Mouse (Mus musculus) forebrain, postnatal 0 days (tissue): ENCODE measurements around the gene 6330403K07Rik. TPM values are rescaled to one million over a fixed set of nuclear protein-coding genes. Genes with fewer than 3 reads are reported as not detected.

Experiments
- ATAC-seq: fragments of 200-750 bp; cut with Nextera tagmentation; 2 replicates; pipeline ENCODE4 v1.8.0; 2017; ENCODE audit warnings: mild to moderate bottlenecking, moderate library complexity
- DNase-seq: peaks from one replicate; pipeline ENCODE4 v3.0.0-alpha.2; 2015
- H3K27ac ChIP-seq: fragments of 300-500 bp; sonication (generic); 2 replicates; pipeline ENCODE4 v1.5.1; 2014; ENCODE audit warnings: low read depth, mild to moderate bottlenecking, antibody characterized with exemption, low read length, moderate library complexity, mixed read lengths
- H3K27me3 ChIP-seq: fragments of 300-500 bp; sonication (generic); 2 replicates; pipeline ENCODE4 v1.6.1; 2014; ENCODE audit warnings: mild to moderate bottlenecking, low read length, mixed read lengths; ENCODE audit not compliant: insufficient read depth
- H3K36me3 ChIP-seq: fragments of 300-500 bp; sonication (generic); 2 replicates; pipeline ENCODE4 v1.6.1; 2014; ENCODE audit warnings: mild to moderate bottlenecking, moderate library complexity; ENCODE audit not compliant: insufficient read depth
- H3K4me1 ChIP-seq: fragments of 300-500 bp; sonication (generic); 2 replicates; pipeline ENCODE4 v1.6.1; 2014; ENCODE audit warnings: antibody characterized with exemption; ENCODE audit not compliant: insufficient read depth
- H3K4me2 ChIP-seq: fragments of 300-500 bp; sonication (generic); 2 replicates; pipeline ENCODE4 v1.6.1; 2014; ENCODE audit warnings: low read depth, mild to moderate bottlenecking, moderate library complexity
- H3K4me3 ChIP-seq: fragments of 300-500 bp; sonication (generic); 2 replicates; pipeline ENCODE4 v1.5.1; 2014; ENCODE audit warnings: low read depth, low read length, mixed read lengths
- H3K9ac ChIP-seq: fragments of 300-500 bp; sonication (generic); 2 replicates; pipeline ENCODE4 v1.6.1; 2014; ENCODE audit warnings: mild to moderate bottlenecking
- H3K9me3 ChIP-seq: fragments of 300-500 bp; sonication (generic); 2 replicates; pipeline ENCODE4 v1.6.1; 2016; ENCODE audit warnings: low read length
- CTCF ChIP-seq: sonication (generic); IDR thresholded peaks from 2 replicates; pipeline ENCODE4 v1.5.1; 2016; ENCODE audit warnings: antibody characterized with exemption, control low read depth, low read depth
- WGBS: fragments of 180-500 bp; shearing (Covaris S2); extraction: QIAGEN DNeasy Blood & Tissue Kit; methylation state at CpG from one replicate; pipeline ENCODE4 v1.1.7; 2014; 5-methylcytosine and 5-hydroxymethylcytosine counted together
- polyA plus RNA-seq: library from polyadenylated mRNA; unstranded; fragments of >200 nt; fragmentation: Nextera tagmentation; extraction: Ambion mirVana; gene quantifications from 2 replicates; pipeline ENCODE4 v1.2.1, GENCODE M21; 2015
- total RNA-seq: library from RNA; depleted of rRNA; stranded (reverse); fragments of >200 nt; gene quantifications from 2 replicates; pipeline ENCODE4 v1.2.3, GENCODE M21; 2014

Gene 6330403K07Rik
- total and polyA plus RNA-seq, 2 experiments from 2014 or later, result 634 to 642 TPM

DNA sequence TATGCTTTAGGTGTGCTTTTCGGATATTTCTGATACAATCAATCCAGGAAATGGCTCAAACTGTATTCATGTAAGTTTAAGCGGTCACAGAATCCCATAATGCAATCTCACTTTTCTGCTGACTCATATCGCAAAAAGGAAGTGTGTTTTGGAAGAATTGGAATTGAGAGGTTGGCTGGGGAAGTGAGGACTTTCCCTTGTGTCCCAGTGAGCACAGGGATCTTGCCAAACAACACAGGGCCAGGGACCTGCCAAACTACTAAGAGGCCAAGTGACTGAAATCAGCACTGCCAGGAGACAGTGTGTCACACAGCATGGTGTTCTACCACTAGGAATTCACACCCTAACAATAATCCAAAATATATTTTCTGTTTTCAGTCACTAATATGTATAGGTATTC lies 25.0 kb downstream of the 6330403K07Rik start:
- Histone ChIP-seq H3K9ac (no peak overlapping the region), H3K9me3 (no peaks in the 10 kb centered on the region), H3K36me3 (peaks cover 40% of the 10 kb centered on the region), H3K27ac (no peak overlapping the region), H3K4me1 (peaks cover 7% of the 10 kb centered on the region; the same call in 1 of the 2 replicates), H3K4me2 (no peak overlapping the region), H3K4me3 (no peak overlapping the region), H3K27me3 (no peaks in the 10 kb centered on the region)
- no peak for DNase-seq
- TF ChIP-seq CTCF, result no peak
- no peak for ATAC-seq
- WGBS, result 94% methylated on average over 3 of the region's 3 CpGs

DNA sequence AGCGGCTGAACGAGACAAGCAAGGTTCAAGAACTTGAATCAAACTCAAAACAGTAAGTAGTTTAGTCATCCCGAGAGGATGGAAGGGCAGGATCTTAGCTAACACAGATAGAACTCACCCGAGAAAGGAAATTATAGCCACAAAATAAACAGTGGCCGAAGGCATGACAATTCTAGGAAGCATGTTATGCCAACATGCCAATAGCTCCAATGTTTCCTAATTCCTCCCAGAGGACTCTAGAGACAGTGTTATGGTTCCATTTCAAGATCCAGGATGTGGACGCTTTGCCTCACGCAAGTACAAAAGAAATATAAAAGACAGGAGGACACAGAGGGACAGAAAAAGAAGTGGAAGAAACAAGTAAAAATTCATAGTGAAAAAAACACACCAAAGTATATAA lies 25.5 kb downstream of the 6330403K07Rik start:
- no peak for TF ChIP-seq CTCF

GRCm38 (mm10) chr11:71007026-71007425 lies 26.3 kb downstream of the 6330403K07Rik start:
- no peak for TF ChIP-seq CTCF

More for the DNA sequence above, 25.5 kb downstream of the 6330403K07Rik start:
- DNase-seq (no peak), ATAC-seq (no peak)
- peaks cover 40% of the 10 kb centered on the region for H3K36me3 ChIP-seq
- H3K4me1 ChIP-seq, result peaks cover 12% of the 10 kb centered on the region
- no peak overlapping the region for H3K9ac ChIP-seq
- H3K9me3 ChIP-seq, result no peaks in the 10 kb centered on the region
- WGBS, result 93% methylated on average over 7 of the region's 7 CpGs
- H3K27ac ChIP-seq, result no peak overlapping the region
- no peak overlapping the region for H3K4me3 ChIP-seq
- no peaks in the 10 kb centered on the region for H3K27me3 ChIP-seq
- no peak overlapping the region for H3K4me2 ChIP-seq

GRCm38 (mm10) chr11:71005046-71005445 lies 28.3 kb downstream of the 6330403K07Rik start:
- DNase-seq (peak; percentile 15), ATAC-seq (no peak)
- Histone ChIP-seq H3K27me3 (no peaks in the 10 kb centered on the region), H3K4me1 (peaks cover 14% of the 10 kb centered on the region), H3K4me3 (peak overlapping the region; percentile 92), H3K9ac (0 out of 2 replicates have a peak overlapping the region, but pooled peaks have one; percentile 2), H3K9me3 (no peaks in the 10 kb centered on the region), H3K27ac (0 out of 2 replicates have a peak overlapping the region, but pooled peaks have one; percentile 31), H3K36me3 (peaks cover 21% of the 10 kb centered on the region), H3K4me2 (peak overlapping the region; percentile 45)
- WGBS, result 51% methylated on average over 5 of the region's 5 CpGs
- no peak for TF ChIP-seq CTCF

More at GRCm38 (mm10) chr11:71007026-71007425, 26.3 kb downstream of the 6330403K07Rik start:
- Histone ChIP-seq H3K4me2 (no peak overlapping the region), H3K27ac (no peak overlapping the region), H3K9me3 (no peaks in the 10 kb centered on the region), H3K4me3 (no peak overlapping the region), H3K4me1 (peaks cover 14% of the 10 kb centered on the region), H3K36me3 (peaks cover 33% of the 10 kb centered on the region), H3K9ac (no peak overlapping the region), H3K27me3 (no peaks in the 10 kb centered on the region)
- DNase-seq (no peak), ATAC-seq (no peak)
- 98% methylated on average over 6 of the region's 6 CpGs for whole genome bisulfite sequencing

- no peaks in the 10 kb centered on the region for H3K9me3 ChIP-seq
These were observed 29.0 kb downstream of the 6330403K07Rik start, which contains the start of gene Dhx33 for GRCm38 (mm10) chr11:71004316-71004773. TSS of gene Dhx33 (minus strand) at chr11:71004437.

GRCm38 (mm10) chr11:71003611-71004315 lies 29.6 kb downstream of the 6330403K07Rik start:
- Histone ChIP-seq H3K27me3 (no peaks in the 10 kb centered on the region), H3K4me1 (peaks cover 14% of the 10 kb centered on the region), H3K4me2 (peak overlapping the region; percentile 95), H3K9me3 (no peaks in the 10 kb centered on the region), H3K36me3 (peaks cover 21% of the 10 kb centered on the region), H3K27ac (peak overlapping the region; percentile 67), H3K9ac (peak overlapping the region; percentile 62), H3K4me3 (peak overlapping the region; percentile 92)
- ATAC-seq (peak; percentile 43), DNase-seq (no peak)
- no peak for TF ChIP-seq CTCF
- under 1% methylated on average over 49 of the region's 49 CpGs for WGBS

More at GRCm38 (mm10) chr11:71004316-71004773, 29.0 kb downstream of the 6330403K07Rik start, which contains the start of gene Dhx33:
- Histone ChIP-seq H3K4me1 (peaks cover 14% of the 10 kb centered on the region), H3K4me2 (peak within 1 kb of the TSS; percentile 95), H3K4me3 (peak within 1 kb of the TSS; percentile 92), H3K9ac (peak within 1 kb of the TSS; percentile 62), H3K27me3 (no peaks in the 10 kb centered on the region), H3K36me3 (peaks cover 21% of the 10 kb centered on the region), H3K27ac (peak within 1 kb of the TSS; percentile 67)
- peak; percentile 61 for TF ChIP-seq CTCF
- under 1% methylated on average over 35 of the region's 35 CpGs for WGBS
- ATAC-seq, result peak; percentile 98
- DNase-seq, result peak; percentile 99

GRCm38 (mm10) chr11:71001167-71001566 lies 32.1 kb downstream of the 6330403K07Rik start:
- Histone ChIP-seq H3K27me3 (no peaks in the 10 kb centered on the region), H3K9me3 (no peaks in the 10 kb centered on the region), H3K4me3 (no peak overlapping the region), H3K4me2 (no peak overlapping the region), H3K27ac (no peak overlapping the region), H3K9ac (no peak overlapping the region), H3K4me1 (peaks cover 14% of the 10 kb centered on the region), H3K36me3 (peaks cover 37% of the 10 kb centered on the region)
- TF ChIP-seq CTCF, result no peak
- no peak for DNase-seq
- WGBS, result 68% methylated on average over 4 of the region's 4 CpGs
- ATAC-seq, result no peak
